Mouse (Mus musculus) neural tube, embryonic 14.5 days (tissue): ENCODE data around the gene Pipox. TPM values are rescaled to one million over a fixed set of nuclear protein-coding genes. Genes with fewer than 3 reads are reported as not detected.

Experiments used
- ATAC-seq: fragments of 200-750 bp; cut with Nextera tagmentation; 2 replicates; pipeline ENCODE4 v1.8.0; 2017; ENCODE audit warnings: low read depth, mild to moderate bottlenecking, moderate TSS enrichment, moderate library complexity
- H3K27ac ChIP-seq: fragments of 300-500 bp; sonication (generic); 2 replicates; pipeline ENCODE4 v1.5.1; 2014; ENCODE audit warnings: low read depth, mild to moderate bottlenecking, control low read depth, low read length, moderate library complexity, mixed read lengths
- H3K27me3 ChIP-seq: fragments of 300-500 bp; sonication (generic); 2 replicates; pipeline ENCODE4 v1.6.1; 2014; ENCODE audit warnings: low read length; ENCODE audit not compliant: control insufficient read depth, insufficient read depth
- H3K36me3 ChIP-seq: fragments of 300-500 bp; sonication (generic); 2 replicates; pipeline ENCODE4 v1.6.1; 2014; ENCODE audit warnings: low read length, mixed read lengths; ENCODE audit not compliant: control insufficient read depth, insufficient read depth
- H3K4me1 ChIP-seq: fragments of 300-500 bp; sonication (generic); 2 replicates; pipeline ENCODE4 v1.6.1; 2014; ENCODE audit warnings: low read length; ENCODE audit not compliant: control insufficient read depth, insufficient read depth
- H3K4me2 ChIP-seq: fragments of 300-500 bp; sonication (generic); 2 replicates; pipeline ENCODE4 v1.6.1; 2014; ENCODE audit warnings: mild to moderate bottlenecking, low read depth, low read length, control low read depth
- H3K4me3 ChIP-seq: fragments of 300-500 bp; sonication (generic); 2 replicates; pipeline ENCODE4 v1.5.1; 2014; ENCODE audit warnings: low read depth, low read length, control low read depth, mixed read lengths
- H3K9ac ChIP-seq: fragments of 300-500 bp; sonication (generic); replicated peaks from 2 replicates; pipeline ENCODE4 v1.6.1; 2014; ENCODE audit warnings: low read depth, mild to moderate bottlenecking, control low read depth, low read length, mixed read lengths
- H3K9me3 ChIP-seq: fragments of 300-500 bp; sonication (generic); 2 replicates; pipeline ENCODE4 v1.6.1; 2016; ENCODE audit warnings: low read length; ENCODE audit not compliant: control insufficient read depth
- WGBS: fragments of 180-500 bp; shearing (Covaris S2); extraction: QIAGEN DNeasy Blood & Tissue Kit; methylation state at CpG from one replicate; pipeline ENCODE4 v1.1.7; 2014; 5-methylcytosine and 5-hydroxymethylcytosine counted together
- polyA plus RNA-seq: library from polyadenylated mRNA; unstranded; fragments of >200 nt; fragmentation: Nextera tagmentation; extraction: Ambion mirVana; gene quantifications from 2 replicates; pipeline ENCODE4 v1.2.1, GENCODE M21; 2014

Gene Pipox
- polyA plus RNA-seq, 1 experiment from 2014 or later, result 4.6 TPM

DNA sequence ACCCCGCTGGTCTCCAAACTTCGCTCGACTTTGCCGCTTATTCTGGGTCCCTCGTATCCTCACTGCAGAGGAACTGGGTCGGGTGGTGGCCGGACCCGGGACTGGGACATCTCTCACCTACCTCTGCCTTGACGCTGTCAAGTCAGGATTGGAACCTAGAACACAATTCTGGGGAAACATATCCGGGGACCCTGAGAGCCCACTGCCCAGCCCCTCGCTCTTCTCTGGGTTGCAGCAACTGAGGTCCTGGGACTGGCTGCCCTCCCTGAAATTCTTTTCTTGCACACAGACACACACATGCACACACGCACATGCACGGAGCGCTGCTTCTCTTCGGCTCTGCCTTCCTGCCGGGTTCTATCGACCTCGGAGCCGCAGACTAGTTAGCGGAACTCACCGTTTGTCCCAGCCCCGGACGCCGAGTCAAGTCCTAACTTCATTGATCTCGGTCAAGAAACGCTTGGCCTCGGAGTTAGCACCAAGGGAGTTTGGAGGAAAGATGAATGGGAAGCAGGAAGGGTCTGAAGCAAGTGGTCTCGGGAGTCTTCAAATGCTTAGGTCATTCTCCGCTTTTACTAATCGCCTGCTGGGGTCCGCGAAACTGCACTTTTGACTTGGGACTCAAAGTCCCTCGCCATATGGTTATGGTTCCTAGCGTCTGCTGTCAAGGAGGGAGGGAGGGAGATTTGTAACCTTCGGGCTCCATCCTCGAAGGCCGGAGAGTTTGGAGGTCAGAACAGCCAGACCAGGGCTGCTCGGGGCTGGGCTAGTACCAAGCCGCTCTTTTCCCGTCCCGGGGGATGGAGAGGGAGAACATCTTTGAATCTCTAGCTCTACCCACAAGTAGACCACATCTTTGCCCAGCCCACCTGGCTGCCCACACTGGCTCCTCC lies 37.9 kb upstream of the Pipox start:
- no peaks in the 10 kb centered on the region for H3K36me3 ChIP-seq
- H3K4me1 ChIP-seq, result peaks cover 34% of the 10 kb centered on the region
- H3K9me3 ChIP-seq, result no peaks in the 10 kb centered on the region
- peak overlapping the region; percentile 96 for H3K27ac ChIP-seq
- peak overlapping the region; percentile 83 for H3K4me3 ChIP-seq
- peaks cover 9% of the 10 kb centered on the region for H3K27me3 ChIP-seq
- ATAC-seq, result no peak
- H3K4me2 ChIP-seq, result peak overlapping the region; percentile 84
- H3K9ac ChIP-seq, result peak overlapping the region; percentile 97
- 2% methylated on average over 41 of the region's 41 CpGs for WGBS

GRCm38 (mm10) chr11:77930751-77931540 lies 37.0 kb upstream of the Pipox start, which contains the start of gene Sez6:
TSS of gene Sez6 (plus strand) at chr11:77930800.
- Histone ChIP-seq H3K36me3 (no peaks in the 10 kb centered on the region), H3K9ac (peak within 1 kb of the TSS; percentile 97), H3K27ac (peak within 1 kb of the TSS; percentile 96), H3K27me3 (peaks cover 9% of the 10 kb centered on the region), H3K4me2 (peak within 1 kb of the TSS; percentile 84), H3K9me3 (no peaks in the 10 kb centered on the region), H3K4me1 (peaks cover 30% of the 10 kb centered on the region), H3K4me3 (peak within 1 kb of the TSS; percentile 83)
- ATAC-seq, result peak; percentile 78
- WGBS, result under 1% methylated on average over 85 of the region's 94 CpGs

DNA sequence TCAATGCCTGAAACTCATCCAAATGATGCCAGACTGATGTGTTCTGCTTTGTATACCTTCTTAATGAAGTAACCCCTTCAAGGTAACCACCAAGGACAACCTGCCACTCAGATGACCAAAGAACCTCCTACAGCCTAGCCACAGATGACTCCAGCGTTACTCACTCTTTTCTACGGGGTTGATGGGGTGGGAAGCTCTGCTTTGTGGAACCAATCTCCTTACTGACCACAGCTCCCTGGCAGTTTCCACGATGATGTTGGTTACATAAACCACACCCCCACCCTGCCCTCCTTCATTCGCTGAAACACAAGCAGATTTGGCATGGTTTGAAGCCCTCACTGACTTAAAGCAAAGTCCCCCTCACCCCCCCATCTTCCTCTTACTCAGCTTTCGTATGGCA lies 33.9 kb upstream of the Pipox start:
- no peak for ATAC-seq
- H3K9me3 ChIP-seq, result no peaks in the 10 kb centered on the region
- peaks cover 7% of the 10 kb centered on the region; the same call in 1 of the 2 replicates for H3K27me3 ChIP-seq
- H3K9ac ChIP-seq, result no peak overlapping the region
- H3K36me3 ChIP-seq, result no peaks in the 10 kb centered on the region
- H3K4me3 ChIP-seq, result no peak overlapping the region
- H3K27ac ChIP-seq, result no peak overlapping the region
- no peak overlapping the region for H3K4me2 ChIP-seq
- WGBS, result 68% methylated on average over 5 of the region's 5 CpGs
- peaks cover 19% of the 10 kb centered on the region for H3K4me1 ChIP-seq

DNA sequence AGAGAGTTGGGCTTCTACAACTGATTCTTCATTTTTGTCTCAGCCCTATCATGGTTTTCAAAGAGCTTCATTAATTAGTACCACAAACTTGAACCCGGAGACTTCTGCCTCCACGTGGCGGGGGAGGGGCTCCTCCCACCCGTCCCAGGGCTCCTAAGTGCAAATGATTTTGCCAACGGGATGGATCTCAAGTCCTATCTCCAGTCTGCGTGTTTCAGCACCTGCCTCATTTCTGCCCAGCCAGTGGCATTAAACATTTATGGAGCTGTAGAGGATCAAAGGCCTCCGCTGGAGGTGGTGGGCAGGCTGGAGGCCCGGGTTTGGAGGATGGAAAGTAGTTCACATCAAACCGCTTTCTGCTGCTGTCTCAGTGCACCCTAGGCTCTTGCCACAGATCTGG lies 32.8 kb upstream of the Pipox start:
- H3K27me3 ChIP-seq, result peaks cover 3% of the 10 kb centered on the region; the same call in 1 of the 2 replicates
- H3K9ac ChIP-seq, result no peak overlapping the region
- no peak for ATAC-seq
- no peaks in the 10 kb centered on the region for H3K36me3 ChIP-seq
- no peak overlapping the region for H3K27ac ChIP-seq
- no peaks in the 10 kb centered on the region for H3K9me3 ChIP-seq
- H3K4me3 ChIP-seq, result no peak overlapping the region
- H3K4me2 ChIP-seq, result no peak overlapping the region
- WGBS, result 8% methylated on average over 9 of the region's 9 CpGs
- H3K4me1 ChIP-seq, result peaks cover 19% of the 10 kb centered on the region

GRCm38 (mm10) chr11:77925836-77926657 lies 32.2 kb upstream of the Pipox start:
- H3K27ac ChIP-seq, result peak overlapping the region; percentile 44
- peaks cover 3% of the 10 kb centered on the region; the same call in 1 of the 2 replicates for H3K27me3 ChIP-seq
- no peak overlapping the region for H3K9ac ChIP-seq
- no peak overlapping the region for H3K4me2 ChIP-seq
- 0 out of 2 replicates have a peak, but pooled peaks have one; percentile 47 for ATAC-seq
- 21% methylated on average over 9 of the region's 9 CpGs for WGBS
- no peaks in the 10 kb centered on the region for H3K9me3 ChIP-seq
- H3K36me3 ChIP-seq, result no peaks in the 10 kb centered on the region
- no peak overlapping the region for H3K4me3 ChIP-seq
- H3K4me1 ChIP-seq, result peaks cover 15% of the 10 kb centered on the region

GRCm38 (mm10) chr11:77923285-77923684 lies 29.4 kb upstream of the Pipox start:
- no peak overlapping the region for H3K4me2 ChIP-seq
- WGBS, result 46% methylated on average over 4 of the region's 4 CpGs

DNA sequence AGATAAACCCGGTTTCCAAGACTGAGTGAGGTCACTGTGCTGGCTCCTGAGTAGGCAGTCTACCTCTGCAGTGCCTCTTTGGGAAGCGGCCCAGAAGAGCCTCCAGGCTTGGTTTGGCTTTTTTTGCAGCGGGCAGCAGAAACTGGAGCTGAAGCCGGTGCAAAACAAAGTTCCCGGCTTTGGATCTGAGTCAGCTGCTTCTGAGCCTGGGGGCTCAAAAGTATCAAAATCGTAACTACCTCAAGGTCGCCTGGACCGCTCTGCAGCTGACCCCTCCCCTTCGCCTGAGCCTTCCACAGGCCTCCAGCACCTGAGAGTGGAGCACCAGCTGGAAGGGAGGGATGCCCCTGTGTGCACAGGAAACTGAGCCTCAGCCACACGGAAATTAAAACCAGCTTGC lies 23.3 kb upstream of the Pipox start:
- Histone ChIP-seq H3K27ac (no peak overlapping the region), H3K9me3 (no peaks in the 10 kb centered on the region), H3K4me2 (no peak overlapping the region), H3K27me3 (peaks cover 15% of the 10 kb centered on the region), H3K36me3 (no peaks in the 10 kb centered on the region), H3K4me3 (no peak overlapping the region), H3K9ac (no peak overlapping the region), H3K4me1 (peaks cover 10% of the 10 kb centered on the region; the same call in 1 of the 2 replicates)
- WGBS, result 50% methylated on average over 10 of the region's 10 CpGs
- no peak for ATAC-seq

More at GRCm38 (mm10) chr11:77923285-77923684, 29.4 kb upstream of the Pipox start:
- H3K9me3 ChIP-seq, result no peaks in the 10 kb centered on the region
- no peak overlapping the region for H3K4me3 ChIP-seq
- no peak for ATAC-seq
- H3K9ac ChIP-seq, result no peak overlapping the region
- H3K36me3 ChIP-seq, result no peaks in the 10 kb centered on the region
- peaks cover 6% of the 10 kb centered on the region; the same call in 1 of the 2 replicates for H3K4me1 ChIP-seq
- no peaks in the 10 kb centered on the region for H3K27me3 ChIP-seq
- no peak overlapping the region for H3K27ac ChIP-seq

DNA sequence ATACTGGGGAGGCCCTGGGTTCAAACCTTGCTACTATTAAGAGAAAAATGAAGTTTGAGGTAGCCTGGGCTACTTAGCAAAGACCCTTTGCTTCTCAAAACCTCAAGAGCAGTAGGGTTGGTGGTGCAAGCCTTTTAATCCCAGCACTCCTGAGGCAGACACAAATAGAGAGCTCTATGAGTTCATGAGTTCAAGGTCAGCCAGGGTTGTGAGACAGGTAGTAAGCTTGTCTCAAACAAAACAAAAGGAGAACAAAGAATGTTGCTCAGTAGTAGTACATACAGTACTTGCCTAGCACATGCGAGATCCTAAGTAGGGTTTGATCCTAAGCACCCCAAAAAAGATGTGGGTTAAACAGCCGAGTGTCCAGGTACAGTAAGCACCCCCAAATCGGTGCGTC lies 22.8 kb upstream of the Pipox start:
- Histone ChIP-seq H3K4me2 (no peak overlapping the region), H3K4me1 (peaks cover 10% of the 10 kb centered on the region; the same call in 1 of the 2 replicates), H3K27me3 (peaks cover 15% of the 10 kb centered on the region), H3K9ac (no peak overlapping the region), H3K27ac (no peak overlapping the region), H3K36me3 (no peaks in the 10 kb centered on the region), H3K9me3 (no peaks in the 10 kb centered on the region), H3K4me3 (no peak overlapping the region)
- ATAC-seq, result no peak
- WGBS, result 88% methylated on average over 4 of the region's 4 CpGs
